Mouse (Mus musculus): ENCODE data around the gene Sox8. TPM values are rescaled to one million over a fixed set of nuclear protein-coding genes. Genes with fewer than 3 reads are reported as not detected.

Gene Sox8
- 0.40 and 0.42 TPM in 2 replicates for total RNA-seq (2012; rRNA removed)

DNA sequence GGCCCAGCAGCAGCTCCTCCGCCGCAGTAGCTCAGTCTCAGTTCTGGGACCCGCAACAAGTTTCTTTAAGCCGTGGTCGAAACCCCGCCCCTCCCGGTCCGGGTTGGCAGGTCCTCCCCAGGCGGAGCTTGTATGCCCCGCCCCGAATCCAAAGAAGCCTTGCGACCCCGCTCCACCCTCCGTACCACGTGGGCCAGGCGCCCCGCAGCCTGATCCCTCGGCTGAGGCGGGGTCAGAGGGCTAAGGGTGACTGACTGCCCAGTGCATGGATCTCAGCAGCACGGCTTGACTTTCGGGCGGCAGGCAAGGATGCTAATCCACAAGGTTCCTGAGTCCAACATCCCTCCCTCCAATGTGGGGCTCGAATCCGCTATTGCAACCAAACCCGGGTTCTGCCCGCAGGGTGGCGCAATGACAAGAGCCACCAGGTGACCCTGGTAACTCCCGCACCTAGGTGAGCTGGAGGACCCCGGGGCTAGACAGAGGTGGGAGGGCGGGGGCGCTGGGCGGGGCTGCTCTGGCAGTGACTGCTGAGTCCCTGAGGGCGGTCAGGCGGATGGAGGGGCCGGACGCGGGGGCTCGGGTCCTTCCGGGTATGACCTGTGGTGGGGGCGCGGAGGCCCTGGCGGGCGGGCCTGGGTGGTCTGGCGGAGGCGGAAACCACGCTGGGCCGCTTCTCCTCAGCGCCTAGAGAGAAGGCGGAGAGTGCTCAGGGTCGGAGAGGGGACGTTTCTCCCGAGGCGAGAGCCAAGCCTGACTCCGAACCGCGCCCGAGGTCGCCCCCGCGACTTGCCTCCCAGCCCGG, at the start of gene Sox8:
Sox8 (minus strand) TSS at position 39 of the 805 bp plus-strand sequence.
- no peaks in the 10 kb centered on the region for H3K36me3 ChIP-seq (ENCODE audit: control insufficient read depth, insufficient read depth, low read length, poor library complexity, severe bottlenecking)
- H3K9ac ChIP-seq (ENCODE audit: insufficient read depth, low read depth, low read length, poor library complexity, severe bottlenecking), result peak within 1 kb of the TSS; percentile 41
- no peak for TF ChIP-seq MAFK (IDR thresholded peaks at IDR 0.05; ENCODE audit: insufficient read depth, low read depth, low read length)
- TF ChIP-seq ZC3H11A (IDR thresholded peaks at IDR 0.05; ENCODE audit: borderline replicate concordance, low read depth, low read length), result no peak
- TF ChIP-seq HCFC1 (IDR thresholded peaks at IDR 0.05; ENCODE audit: borderline replicate concordance, insufficient read depth, low read length), result no peak
- TF ChIP-seq CHD2 (IDR thresholded peaks at IDR 0.05; ENCODE audit: low read depth, low read length), result no peak
- TF ChIP-seq ZNF384 (IDR thresholded peaks at IDR 0.05; ENCODE audit: low read depth, low read length), result no peak
- in situ Hi-C loops (cut with MboI; ENCODE audit: low sequenced_read_pairs in 2 of 2, unreplicated experiment in 2 of 2), result no loop called here
- H3K4me1 ChIP-seq (ENCODE audit: control insufficient read depth in 2 of 2, insufficient read depth in 2 of 2, low read length in 2 of 2, poor library complexity in 1 of 2), result peaks cover 0 to 3% of the 10 kb centered on the region in 2 experiments; a peak in 1 of 4 replicates
- DNase-seq (ENCODE audit: low read depth, low spot score), result peak; percentile 97
- H3K4me3 ChIP-seq (ENCODE audit: insufficient read depth in 1 of 2, low read depth in 1 of 2, low read length in 2 of 2, poor library complexity in 1 of 2, severe bottlenecking in 1 of 2), result peak within 1 kb of the TSS; percentile 62 to 91
- H3K9me3 ChIP-seq (ENCODE audit: control insufficient read depth, insufficient read depth, low read depth, low read length), result no peaks in the 10 kb centered on the region
- H3K27ac ChIP-seq (ENCODE audit: insufficient read depth, low read depth, low read length, poor library complexity, severe bottlenecking), result no peak within 1 kb of the TSS

DNA sequence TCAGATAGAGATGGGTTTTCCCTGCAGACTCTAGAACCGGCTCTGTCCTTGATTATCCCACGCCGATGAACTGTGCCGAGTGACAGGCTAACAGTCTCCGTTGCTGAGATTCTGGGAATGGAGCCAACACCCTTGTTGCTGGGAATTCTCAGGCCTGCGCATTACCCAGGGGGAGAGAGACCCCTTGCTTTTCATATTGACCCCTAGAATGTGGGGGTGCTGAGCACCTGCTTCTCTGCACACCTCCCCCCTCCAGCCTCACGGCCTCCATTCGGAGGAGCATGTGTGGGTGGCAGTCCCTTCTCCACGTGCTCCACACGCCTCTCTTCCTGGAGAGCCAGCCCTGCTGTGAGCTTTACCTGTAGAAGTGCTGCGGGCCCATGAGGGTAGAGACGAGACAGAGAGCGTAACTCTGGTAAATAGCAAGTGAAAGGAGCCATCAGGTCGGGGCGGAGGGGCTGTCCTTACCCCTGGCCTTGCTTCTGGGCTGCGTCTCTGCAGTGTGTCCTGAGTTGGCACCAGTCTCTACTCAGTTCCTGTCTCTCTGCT, 48.1 kb upstream of the Sox8 start:
- Histone ChIP-seq H3K9me3 (ENCODE audit: control insufficient read depth, insufficient read depth, low read depth, low read length) (no peaks in the 10 kb centered on the region), H3K27ac (ENCODE audit: insufficient read depth, low read depth, low read length, poor library complexity, severe bottlenecking) (no peak overlapping the region; the same call in 1 of the 2 replicates), H3K4me1 (ENCODE audit: control insufficient read depth in 2 of 2, insufficient read depth in 2 of 2, low read length in 2 of 2, poor library complexity in 1 of 2) (peaks cover 0 to 3% of the 10 kb centered on the region in 2 experiments; a peak in 1 of 4 replicates), H3K9ac (ENCODE audit: insufficient read depth, low read depth, low read length, poor library complexity, severe bottlenecking) (no peak overlapping the region), H3K36me3 (ENCODE audit: control insufficient read depth, insufficient read depth, low read length, poor library complexity, severe bottlenecking) (peaks cover 4% of the 10 kb centered on the region; the same call in 1 of the 2 replicates), H3K4me3 (ENCODE audit: insufficient read depth in 1 of 2, low read depth in 1 of 2, low read length in 2 of 2, poor library complexity in 1 of 2, severe bottlenecking in 1 of 2) (no peak overlapping the region)
- in situ Hi-C loops (cut with MboI; ENCODE audit: low sequenced_read_pairs in 2 of 2, unreplicated experiment in 2 of 2), result no loop called here
- no peak for TF ChIP-seq MAFK (IDR thresholded peaks at IDR 0.05; ENCODE audit: insufficient read depth, low read depth, low read length)
- TF ChIP-seq HCFC1 (IDR thresholded peaks at IDR 0.05; ENCODE audit: borderline replicate concordance, insufficient read depth, low read length), result no peak
- no peak for TF ChIP-seq ZNF384 (IDR thresholded peaks at IDR 0.05; ENCODE audit: low read depth, low read length)
- no peak for TF ChIP-seq ZC3H11A (IDR thresholded peaks at IDR 0.05; ENCODE audit: borderline replicate concordance, low read depth, low read length)
- TF ChIP-seq CHD2 (IDR thresholded peaks at IDR 0.05; ENCODE audit: low read depth, low read length), result no peak
- no peak for DNase-seq (ENCODE audit: low read depth, low spot score)

GRCm38 (mm10) chr17:25614723-25615510, 44.4 kb upstream of the Sox8 start:
- Histone ChIP-seq H3K9me3 (ENCODE audit: control insufficient read depth, insufficient read depth, low read depth, low read length) (no peaks in the 10 kb centered on the region), H3K4me3 (ENCODE audit: insufficient read depth in 1 of 2, low read depth in 1 of 2, low read length in 2 of 2, poor library complexity in 1 of 2, severe bottlenecking in 1 of 2) (no peak overlapping the region), H3K4me1 (ENCODE audit: control insufficient read depth in 2 of 2, insufficient read depth in 2 of 2, low read length in 2 of 2, poor library complexity in 1 of 2) (peaks cover 1 to 19% of the 10 kb centered on the region in 2 experiments; a peak in 3 of 4 replicates), H3K27ac (ENCODE audit: insufficient read depth, low read depth, low read length, poor library complexity, severe bottlenecking) (no peak overlapping the region), H3K36me3 (ENCODE audit: control insufficient read depth, insufficient read depth, low read length, poor library complexity, severe bottlenecking) (peaks cover 5% of the 10 kb centered on the region; the same call in 1 of the 2 replicates), H3K9ac (ENCODE audit: insufficient read depth, low read depth, low read length, poor library complexity, severe bottlenecking) (no peak overlapping the region)
- in situ Hi-C loops (cut with MboI; ENCODE audit: low sequenced_read_pairs in 2 of 2, unreplicated experiment in 2 of 2), result no loop called here
- TF ChIP-seq ZNF384 (IDR thresholded peaks at IDR 0.05; ENCODE audit: low read depth, low read length) (no peak), HCFC1 (IDR thresholded peaks at IDR 0.05; ENCODE audit: borderline replicate concordance, insufficient read depth, low read length) (no peak)
- DNase-seq (ENCODE audit: low read depth, low spot score), result no peak

DNA sequence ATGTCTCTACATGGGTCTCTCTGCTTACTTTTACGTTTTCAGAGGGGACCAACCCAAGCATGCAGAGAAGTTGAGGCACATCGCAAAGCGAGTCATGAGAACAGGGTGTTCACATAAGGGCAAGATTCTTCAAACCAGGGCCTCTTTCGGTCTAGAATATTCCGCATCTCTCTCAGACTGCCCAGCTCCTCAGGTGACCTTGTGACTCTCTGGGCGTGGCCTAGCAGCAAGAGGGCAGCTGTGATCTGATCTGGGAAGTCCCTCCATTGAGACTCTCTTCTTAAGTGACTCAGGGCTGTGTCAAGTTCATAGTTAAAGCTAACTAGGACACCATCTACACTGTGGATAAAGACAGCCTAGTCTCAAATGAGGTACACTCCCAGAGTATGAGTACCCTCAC, 42.8 kb upstream of the Sox8 start:
- H3K27ac ChIP-seq (ENCODE audit: insufficient read depth, low read depth, low read length, poor library complexity, severe bottlenecking), result no peak overlapping the region

More for the DNA sequence above, 42.8 kb upstream of the Sox8 start:
- no peak for DNase-seq (ENCODE audit: low read depth, low spot score)
- Histone ChIP-seq H3K36me3 (ENCODE audit: control insufficient read depth, insufficient read depth, low read length, poor library complexity, severe bottlenecking) (peaks cover 5% of the 10 kb centered on the region; the same call in 1 of the 2 replicates), H3K9ac (ENCODE audit: insufficient read depth, low read depth, low read length, poor library complexity, severe bottlenecking) (no peak overlapping the region), H3K4me1 (ENCODE audit: control insufficient read depth in 2 of 2, insufficient read depth in 2 of 2, low read length in 2 of 2, poor library complexity in 1 of 2) (peaks cover 1 to 18% of the 10 kb centered on the region in 2 experiments; a peak in 3 of 4 replicates), H3K9me3 (ENCODE audit: control insufficient read depth, insufficient read depth, low read depth, low read length) (no peaks in the 10 kb centered on the region), H3K4me3 (ENCODE audit: insufficient read depth in 1 of 2, low read depth in 1 of 2, low read length in 2 of 2, poor library complexity in 1 of 2, severe bottlenecking in 1 of 2) (no peak overlapping the region)
- TF ChIP-seq HCFC1 (IDR thresholded peaks at IDR 0.05; ENCODE audit: borderline replicate concordance, insufficient read depth, low read length), result no peak
- no peak for TF ChIP-seq ZNF384 (IDR thresholded peaks at IDR 0.05; ENCODE audit: low read depth, low read length)
- TF ChIP-seq CHD2 (IDR thresholded peaks at IDR 0.05; ENCODE audit: low read depth, low read length), result no peak
- in situ Hi-C loops (cut with MboI; ENCODE audit: low sequenced_read_pairs in 2 of 2, unreplicated experiment in 2 of 2), result no loop called here

Data from ES-E14 (cell line).